Mouse (Mus musculus): ENCODE measurements around the gene Ninj1. TPM values are rescaled to one million over a fixed set of nuclear protein-coding genes. Genes with fewer than 3 reads are reported as not detected.
A peak's percentile ranks its signal among the peaks of the same experiment; 100 is the strongest.

The Ninj1 gene
- polyA plus RNA-seq, 1 experiment from 2014 or later = 70.2 TPM

- 0 out of 2 replicates have a peak overlapping the region, but pooled peaks have one; percentile 92 for H3K27ac ChIP-seq
- no peaks in the 10 kb centered on the region for H3K36me3 ChIP-seq
- H3K27me3 ChIP-seq = no peaks in the 10 kb centered on the region
- no peak overlapping the region for H3K9ac ChIP-seq
- H3K4me3 ChIP-seq = no peak overlapping the region; the same call in 1 of the 2 replicates
- no peak for ATAC-seq (replicated peaks; ENCODE audit: insufficient number of reproducible peaks, insufficient read depth, low FRiP score, low read depth)
- 66% methylated on average over 2 of the region's 2 CpGs for WGBS
- no peaks in the 10 kb centered on the region for H3K9me3 ChIP-seq (replicated peaks)
- peaks cover 62% of the 10 kb centered on the region for H3K4me1 ChIP-seq (replicated peaks)
- H3K4me2 ChIP-seq = peak overlapping the region; percentile 99
Measured at GRCm38 (mm10) chr13:49188966-49189360, 1.7 kb downstream of the Ninj1 start.

- WGBS = 53% methylated on average over 12 of the region's 12 CpGs
- Histone ChIP-seq H3K4me2 (0 out of 2 replicates have a peak overlapping the region, but pooled peaks have one; percentile 14), H3K9me3 (replicated peaks) (no peaks in the 10 kb centered on the region), H3K9ac (0 out of 2 replicates have a peak overlapping the region, but pooled peaks have one; percentile 0), H3K27ac (peak overlapping the region; percentile 49), H3K4me3 (no peak overlapping the region), H3K27me3 (no peaks in the 10 kb centered on the region), H3K4me1 (replicated peaks) (peaks cover 62% of the 10 kb centered on the region), H3K36me3 (peaks cover 6% of the 10 kb centered on the region; the same call in 1 of the 2 replicates)
- ATAC-seq (replicated peaks; ENCODE audit: insufficient number of reproducible peaks, insufficient read depth, low FRiP score, low read depth) = no peak
Measured at GRCm38 (mm10) chr13:49189970-49190870, 2.9 kb downstream of the Ninj1 start.

GRCm38 (mm10) chr13:49190876-49191672, 3.8 kb downstream of the Ninj1 start:
- H3K4me1 ChIP-seq (replicated peaks) = peaks cover 62% of the 10 kb centered on the region
- H3K27me3 ChIP-seq = no peaks in the 10 kb centered on the region
- peaks cover 14% of the 10 kb centered on the region; the same call in 1 of the 2 replicates for H3K36me3 ChIP-seq
- no peak overlapping the region for H3K4me3 ChIP-seq
- no peak for ATAC-seq (replicated peaks; ENCODE audit: insufficient number of reproducible peaks, insufficient read depth, low FRiP score, low read depth)
- peak overlapping the region; percentile 37; the same call in 1 of the 2 replicates for H3K27ac ChIP-seq
- no peak overlapping the region for H3K4me2 ChIP-seq
- no peaks in the 10 kb centered on the region for H3K9me3 ChIP-seq (replicated peaks)
- H3K9ac ChIP-seq = 0 out of 2 replicates have a peak overlapping the region, but pooled peaks have one; percentile 12
- WGBS = 76% methylated on average over 7 of the region's 7 CpGs

GRCm38 (mm10) chr13:49191673-49192035, 4.4 kb downstream of the Ninj1 start:
- Histone ChIP-seq H3K9me3 (replicated peaks) (no peaks in the 10 kb centered on the region), H3K9ac (0 out of 2 replicates have a peak overlapping the region, but pooled peaks have one; percentile 12), H3K36me3 (peaks cover 18% of the 10 kb centered on the region), H3K4me3 (no peak overlapping the region), H3K4me2 (no peak overlapping the region), H3K4me1 (replicated peaks) (peaks cover 60% of the 10 kb centered on the region), H3K27ac (peak overlapping the region; percentile 37; the same call in 1 of the 2 replicates), H3K27me3 (no peaks in the 10 kb centered on the region)
- ATAC-seq (replicated peaks; ENCODE audit: insufficient number of reproducible peaks, insufficient read depth, low FRiP score, low read depth) = no peak
- WGBS = 50% methylated on average over 5 of the region's 5 CpGs

GRCm38 (mm10) chr13:49192156-49192855, 5.0 kb downstream of the Ninj1 start:
- Histone ChIP-seq H3K4me1 (replicated peaks) (peaks cover 61% of the 10 kb centered on the region), H3K27ac (no peak overlapping the region), H3K9me3 (replicated peaks) (no peaks in the 10 kb centered on the region), H3K4me2 (no peak overlapping the region), H3K36me3 (peaks cover 18% of the 10 kb centered on the region), H3K27me3 (no peaks in the 10 kb centered on the region), H3K9ac (no peak overlapping the region), H3K4me3 (no peak overlapping the region)
- no peak for ATAC-seq (replicated peaks; ENCODE audit: insufficient number of reproducible peaks, insufficient read depth, low FRiP score, low read depth)
- 67% methylated on average over 16 of the region's 16 CpGs for WGBS

- 91% methylated on average over 17 of the region's 17 CpGs for WGBS
- Histone ChIP-seq H3K9me3 (replicated peaks) (no peaks in the 10 kb centered on the region), H3K4me2 (no peak overlapping the region), H3K27ac (no peak overlapping the region), H3K4me1 (replicated peaks) (peaks cover 49% of the 10 kb centered on the region), H3K36me3 (peaks cover 18% of the 10 kb centered on the region), H3K9ac (no peak overlapping the region), H3K27me3 (no peaks in the 10 kb centered on the region), H3K4me3 (no peak overlapping the region)
- ATAC-seq (replicated peaks; ENCODE audit: insufficient number of reproducible peaks, insufficient read depth, low FRiP score, low read depth) = no peak
Measured at GRCm38 (mm10) chr13:49193650-49194049, 6.4 kb downstream of the Ninj1 start.

GRCm38 (mm10) chr13:49194811-49195210, 7.5 kb downstream of the Ninj1 start:
- no peaks in the 10 kb centered on the region for H3K27me3 ChIP-seq
- H3K36me3 ChIP-seq = peaks cover 18% of the 10 kb centered on the region
- no peaks in the 10 kb centered on the region for H3K9me3 ChIP-seq (replicated peaks)
- H3K4me2 ChIP-seq = no peak overlapping the region
- H3K27ac ChIP-seq = no peak overlapping the region
- H3K4me3 ChIP-seq = no peak overlapping the region
- 93% methylated on average over 13 of the region's 13 CpGs for WGBS
- ATAC-seq (replicated peaks; ENCODE audit: insufficient number of reproducible peaks, insufficient read depth, low FRiP score, low read depth) = no peak
- peaks cover 37% of the 10 kb centered on the region for H3K4me1 ChIP-seq (replicated peaks)
- H3K9ac ChIP-seq = no peak overlapping the region

- H3K9me3 ChIP-seq (replicated peaks) = no peaks in the 10 kb centered on the region
- ATAC-seq (replicated peaks; ENCODE audit: insufficient number of reproducible peaks, insufficient read depth, low FRiP score, low read depth) = no peak
- H3K4me3 ChIP-seq = no peak overlapping the region
- no peak overlapping the region for H3K9ac ChIP-seq
- peaks cover 29% of the 10 kb centered on the region for H3K4me1 ChIP-seq (replicated peaks)
- H3K27me3 ChIP-seq = no peaks in the 10 kb centered on the region
- WGBS = 83% methylated on average over 7 of the region's 7 CpGs
- no peak overlapping the region for H3K4me2 ChIP-seq
- H3K36me3 ChIP-seq = peaks cover 18% of the 10 kb centered on the region
- no peak overlapping the region for H3K27ac ChIP-seq
Measured at GRCm38 (mm10) chr13:49195651-49196050, 8.4 kb downstream of the Ninj1 start.

- no peak overlapping the region for H3K9ac ChIP-seq
- no peak overlapping the region for H3K27ac ChIP-seq
- H3K4me3 ChIP-seq = no peak overlapping the region
- peaks cover 23% of the 10 kb centered on the region for H3K4me1 ChIP-seq (replicated peaks)
- H3K27me3 ChIP-seq = no peaks in the 10 kb centered on the region
- no peak overlapping the region for H3K4me2 ChIP-seq
- no peak for ATAC-seq (replicated peaks; ENCODE audit: insufficient number of reproducible peaks, insufficient read depth, low FRiP score, low read depth)
- no peaks in the 10 kb centered on the region for H3K9me3 ChIP-seq (replicated peaks)
- WGBS = 82% methylated on average over 5 of the region's 5 CpGs
- peaks cover 18% of the 10 kb centered on the region for H3K36me3 ChIP-seq
Measured at GRCm38 (mm10) chr13:49196211-49196610, 8.9 kb downstream of the Ninj1 start.

GRCm38 (mm10) chr13:49196766-49197165, 9.5 kb downstream of the Ninj1 start:
- peaks cover 18% of the 10 kb centered on the region for H3K4me1 ChIP-seq (replicated peaks)
- no peak overlapping the region for H3K4me3 ChIP-seq
- peaks cover 18% of the 10 kb centered on the region for H3K36me3 ChIP-seq
- no peak overlapping the region for H3K4me2 ChIP-seq
- H3K27ac ChIP-seq = no peak overlapping the region
- no peaks in the 10 kb centered on the region for H3K9me3 ChIP-seq (replicated peaks)
- no peaks in the 10 kb centered on the region for H3K27me3 ChIP-seq
- 57% methylated on average over 6 of the region's 6 CpGs for WGBS
- ATAC-seq (replicated peaks; ENCODE audit: insufficient number of reproducible peaks, insufficient read depth, low FRiP score, low read depth) = no peak
- H3K9ac ChIP-seq = no peak overlapping the region

GRCm38 (mm10) chr13:49198734-49199133, 11.4 kb downstream of the Ninj1 start:
- Histone ChIP-seq H3K27ac (no peak overlapping the region), H3K4me2 (no peak overlapping the region), H3K36me3 (peaks cover 36% of the 10 kb centered on the region), H3K9me3 (replicated peaks) (no peaks in the 10 kb centered on the region), H3K4me1 (replicated peaks) (peaks cover 8% of the 10 kb centered on the region), H3K27me3 (no peaks in the 10 kb centered on the region), H3K4me3 (no peak overlapping the region), H3K9ac (no peak overlapping the region)
- ATAC-seq (replicated peaks; ENCODE audit: insufficient number of reproducible peaks, insufficient read depth, low FRiP score, low read depth) = no peak
- 87% methylated on average over 9 of the region's 9 CpGs for WGBS
